Mouse (Mus musculus): Measurements from ENCODE around the gene Defb9.
"Not testable (repeated sequence)": the region's sequence is repeated elsewhere in the genome, so short reads cannot be mapped to it uniquely, and the experiment has no call there.

Defb9 gene

GRCm38 (mm10) chr8:21885321-21885720 is at the start of gene Defb9:
TSS of gene Defb9 (minus strand) at chr8:21885421.
- DNase-seq (ENCODE audit: extremely low spot score) = not testable (repeated sequence)

GRCm38 (mm10) chr8:21932610-21933009 is 47.4 kb upstream of the Defb9 start, which contains the start of gene Defb15:
TSS of gene Defb15 (minus strand) at chr8:21932710.
- no peak for DNase-seq (ENCODE audit: extremely low spot score)

GRCm38 (mm10) chr8:21930754-21931153 is 45.5 kb upstream of the Defb9 start:
- DNase-seq (ENCODE audit: extremely low spot score) = not testable (repeated sequence)

GRCm38 (mm10) chr8:21915625-21916024 is 30.4 kb upstream of the Defb9 start:
- DNase-seq (ENCODE audit: extremely low spot score) = no peak

GRCm38 (mm10) chr8:21912554-21912953 is 27.3 kb upstream of the Defb9 start:
- no peak for DNase-seq (ENCODE audit: extremely low spot score)

GRCm38 (mm10) chr8:21911931-21912330 is 26.7 kb upstream of the Defb9 start:
- no peak for DNase-seq (ENCODE audit: extremely low spot score)

- DNase-seq (ENCODE audit: extremely low spot score) = not testable (repeated sequence)
These were observed 21.1 kb upstream of the Defb9 start, which contains the start of gene Defb11 for GRCm38 (mm10) chr8:21906290-21906689. TSS of gene Defb11 (minus strand) at chr8:21906412.

GRCm38 (mm10) chr8:21858586-21858985 is 26.6 kb downstream of the Defb9 start, which contains the start of gene Defb10:
TSS of gene Defb10 (plus strand) at chr8:21858901.
- DNase-seq (ENCODE audit: extremely low spot score) = not testable (repeated sequence)
